Mouse (Mus musculus) stomach, embryonic 14.5 days (tissue): ENCODE data around the gene Syf2. TPM values are rescaled to one million over a fixed set of nuclear protein-coding genes. Genes with fewer than 3 reads are reported as not detected.

Source experiments
- ATAC-seq: fragments of 200-750 bp; cut with Nextera tagmentation; 2 replicates; pipeline ENCODE4 v1.8.0; 2017; ENCODE audit warnings: low read depth, moderate TSS enrichment; ENCODE audit not compliant: insufficient number of reproducible peaks, insufficient read depth, low FRiP score
- H3K27ac ChIP-seq: fragments of 300-500 bp; sonication (generic); 2 replicates; pipeline ENCODE4 v1.5.1; 2014; ENCODE audit warnings: mild to moderate bottlenecking, low read length, moderate library complexity, mixed read lengths
- H3K27me3 ChIP-seq: fragments of 300-500 bp; sonication (generic); 2 replicates; pipeline ENCODE4 v1.6.1; 2014; ENCODE audit warnings: low read length, control low read depth, mixed read lengths; ENCODE audit not compliant: control insufficient read depth, insufficient read depth
- H3K36me3 ChIP-seq: fragments of 300-500 bp; sonication (generic); 2 replicates; pipeline ENCODE4 v1.6.1; 2014; ENCODE audit warnings: mild to moderate bottlenecking, control low read depth, low read length, moderate library complexity, mixed read lengths; ENCODE audit not compliant: control insufficient read depth, insufficient read depth
- H3K4me1 ChIP-seq: fragments of 300-500 bp; sonication (generic); 2 replicates; pipeline ENCODE4 v1.6.1; 2014; ENCODE audit warnings: low read length, control low read depth, mixed read lengths; ENCODE audit not compliant: control insufficient read depth, insufficient read depth
- H3K4me2 ChIP-seq: fragments of 300-500 bp; sonication (generic); replicated peaks from 2 replicates; pipeline ENCODE4 v1.6.1; 2014; ENCODE audit warnings: low read depth, low read length, control low read depth
- H3K4me3 ChIP-seq: fragments of 300-500 bp; sonication (generic); 2 replicates; pipeline ENCODE4 v1.5.1; 2014; ENCODE audit warnings: low read depth, low read length, control low read depth
- H3K9ac ChIP-seq: fragments of 300-500 bp; sonication (generic); replicated peaks from 2 replicates; pipeline ENCODE4 v1.6.1; 2014; ENCODE audit warnings: low read depth, mild to moderate bottlenecking, control low read depth, low read length, moderate library complexity, mixed read lengths
- H3K9me3 ChIP-seq: fragments of 300-500 bp; sonication (generic); 2 replicates; pipeline ENCODE4 v1.6.1; 2016; ENCODE audit warnings: low read depth, low read length, control low read depth; ENCODE audit not compliant: control insufficient read depth
- WGBS: fragments of 180-500 bp; shearing (Covaris S2); extraction: QIAGEN DNeasy Blood & Tissue Kit; methylation state at CpG from one replicate; pipeline ENCODE4 v1.1.7; 2014; 5-methylcytosine and 5-hydroxymethylcytosine counted together
- polyA plus RNA-seq: library from polyadenylated mRNA; unstranded; fragments of >200 nt; fragmentation: Nextera tagmentation; extraction: Ambion mirVana; gene quantifications from 2 replicates; pipeline ENCODE4 v1.2.1, GENCODE M21; 2014

Syf2 gene
- polyA plus RNA-seq, 1 experiment from 2014 or later = 67.7 TPM

- 73% methylated on average over 1 of the region's 1 CpGs for WGBS
- Histone ChIP-seq H3K4me1 (peaks cover 13% of the 10 kb centered on the region), H3K27me3 (no peaks in the 10 kb centered on the region), H3K27ac (no peak overlapping the region), H3K4me2 (no peak overlapping the region), H3K4me3 (no peak overlapping the region), H3K36me3 (peaks cover 39% of the 10 kb centered on the region), H3K9ac (no peak overlapping the region), H3K9me3 (no peaks in the 10 kb centered on the region)
- no peak for ATAC-seq
Observed at GRCm38 (mm10) chr4:134928464-134928836, 2.2 kb upstream of the Syf2 start.

GRCm38 (mm10) chr4:134929536-134929935 is 1.2 kb upstream of the Syf2 start:
- ATAC-seq = no peak
- Histone ChIP-seq H3K9me3 (no peaks in the 10 kb centered on the region), H3K9ac (no peak overlapping the region), H3K4me2 (no peak overlapping the region), H3K4me1 (peaks cover 13% of the 10 kb centered on the region), H3K27me3 (no peaks in the 10 kb centered on the region), H3K36me3 (peaks cover 47% of the 10 kb centered on the region), H3K27ac (no peak overlapping the region), H3K4me3 (no peak overlapping the region)
- WGBS = 69% methylated on average over 4 of the region's 4 CpGs

- no peak for ATAC-seq
- Histone ChIP-seq H3K4me3 (peak overlapping the region; percentile 99), H3K4me1 (peaks cover 11% of the 10 kb centered on the region), H3K9me3 (no peaks in the 10 kb centered on the region), H3K36me3 (peaks cover 52% of the 10 kb centered on the region), H3K4me2 (peak overlapping the region; percentile 67), H3K27ac (no peak overlapping the region), H3K9ac (0 out of 2 replicates have a peak overlapping the region, but pooled peaks have one; percentile 2), H3K27me3 (no peaks in the 10 kb centered on the region)
- 29% methylated on average over 9 of the region's 9 CpGs for WGBS
Observed at GRCm38 (mm10) chr4:134930190-134930589, 508 bp upstream of the Syf2 start.

GRCm38 (mm10) chr4:134937240-134938176 is 6.8 kb downstream of the Syf2 start:
- ATAC-seq = 0 out of 2 replicates have a peak, but pooled peaks have one; percentile 23
- Histone ChIP-seq H3K36me3 (peaks cover 40% of the 10 kb centered on the region), H3K27ac (no peak overlapping the region), H3K9me3 (no peaks in the 10 kb centered on the region), H3K4me3 (no peak overlapping the region), H3K27me3 (no peaks in the 10 kb centered on the region), H3K4me1 (no peaks in the 10 kb centered on the region), H3K9ac (no peak overlapping the region), H3K4me2 (no peak overlapping the region)
- 46% methylated on average over 17 of the region's 17 CpGs for WGBS

GRCm38 (mm10) chr4:134939900-134940299 is 9.2 kb downstream of the Syf2 start:
- no peak for ATAC-seq
- WGBS = 65% methylated on average over 9 of the region's 9 CpGs

GRCm38 (mm10) chr4:134943758-134944538 is 13.2 kb downstream of the Syf2 start:
- Histone ChIP-seq H3K4me1 (no peaks in the 10 kb centered on the region), H3K4me2 (no peak overlapping the region), H3K27me3 (no peaks in the 10 kb centered on the region), H3K36me3 (no peaks in the 10 kb centered on the region), H3K9ac (no peak overlapping the region), H3K9me3 (no peaks in the 10 kb centered on the region), H3K27ac (no peak overlapping the region), H3K4me3 (no peak overlapping the region)
- WGBS = 47% methylated on average over 27 of the region's 27 CpGs
- ATAC-seq = no peak

More at GRCm38 (mm10) chr4:134939900-134940299, 9.2 kb downstream of the Syf2 start:
- no peak overlapping the region for H3K4me3 ChIP-seq
- no peaks in the 10 kb centered on the region for H3K27me3 ChIP-seq
- peaks cover 22% of the 10 kb centered on the region for H3K36me3 ChIP-seq
- H3K9me3 ChIP-seq = no peaks in the 10 kb centered on the region
- H3K27ac ChIP-seq = no peak overlapping the region
- H3K4me1 ChIP-seq = no peaks in the 10 kb centered on the region
- no peak overlapping the region for H3K4me2 ChIP-seq
- H3K9ac ChIP-seq = no peak overlapping the region

- Histone ChIP-seq H3K9me3 (no peaks in the 10 kb centered on the region), H3K4me2 (peak overlapping the region; percentile 19; the same call in 1 of the 2 replicates), H3K9ac (no peak overlapping the region), H3K4me1 (peaks cover 6% of the 10 kb centered on the region; the same call in 1 of the 2 replicates), H3K27me3 (no peaks in the 10 kb centered on the region), H3K4me3 (no peak overlapping the region), H3K36me3 (no peaks in the 10 kb centered on the region), H3K27ac (no peak overlapping the region)
- whole genome bisulfite sequencing = 9% methylated on average over 17 of the region's 17 CpGs
- ATAC-seq = peak; percentile 53; the same call in 1 of the 2 replicates
Observed at GRCm38 (mm10) chr4:134946024-134946744, 15.5 kb downstream of the Syf2 start.
